Mouse (Mus musculus): ENCODE results near the gene Mbnl1. TPM values are rescaled to one million over a fixed set of nuclear protein-coding genes. Genes with fewer than 3 reads are reported as not detected.

Gene Mbnl1
- polyA plus RNA-seq, 1 experiment from 2014 or later: 83.6 TPM

- Histone ChIP-seq H3K9ac (replicated peaks; ENCODE audit: low read length) (no peak overlapping the region), H3K36me3 (ENCODE audit: insufficient read depth, low read length) (no peaks in the 10 kb centered on the region), H3K27ac (ENCODE audit: low read length) (no peak overlapping the region), H3K27me3 (ENCODE audit: insufficient read depth, low read length) (no peaks in the 10 kb centered on the region), H3K4me3 (ENCODE audit: low read length) (no peak overlapping the region), H3K4me1 (ENCODE audit: insufficient read depth, low read length) (peaks cover 20% of the 10 kb centered on the region), H3K4me2 (replicated peaks; ENCODE audit: low read depth, low read length) (no peak overlapping the region), H3K9me3 (ENCODE audit: low read length) (no peaks in the 10 kb centered on the region)
- ATAC-seq (ENCODE audit: low FRiP score, low TSS enrichment): no peak
- 92% methylated on average over 3 of the region's 3 CpGs for WGBS
Measured at GRCm38 (mm10) chr3:60586046-60586445, 113.4 kb downstream of the Mbnl1 start.

GRCm38 (mm10) chr3:60587149-60587548 lies 114.5 kb downstream of the Mbnl1 start:
- no peaks in the 10 kb centered on the region; the same call in 1 of the 2 replicates for H3K36me3 ChIP-seq (ENCODE audit: insufficient read depth, low read length)
- ATAC-seq (ENCODE audit: low FRiP score, low TSS enrichment): no peak
- no peaks in the 10 kb centered on the region for H3K27me3 ChIP-seq (ENCODE audit: insufficient read depth, low read length)
- no peaks in the 10 kb centered on the region for H3K9me3 ChIP-seq (ENCODE audit: low read length)
- H3K4me3 ChIP-seq (ENCODE audit: low read length): no peak overlapping the region
- 38% methylated on average over 4 of the region's 4 CpGs for WGBS
- no peak overlapping the region for H3K4me2 ChIP-seq (replicated peaks; ENCODE audit: low read depth, low read length)
- H3K9ac ChIP-seq (replicated peaks; ENCODE audit: low read length): no peak overlapping the region
- H3K4me1 ChIP-seq (ENCODE audit: insufficient read depth, low read length): peaks cover 20% of the 10 kb centered on the region
- no peak overlapping the region for H3K27ac ChIP-seq (ENCODE audit: low read length)

GRCm38 (mm10) chr3:60589361-60589760 lies 116.7 kb downstream of the Mbnl1 start:
- H3K4me3 ChIP-seq (ENCODE audit: low read length): no peak overlapping the region
- WGBS: 25% methylated on average over 3 of the region's 3 CpGs

GRCm38 (mm10) chr3:60595606-60596005 lies 123.0 kb downstream of the Mbnl1 start:
- 83% methylated on average over 10 of the region's 10 CpGs for WGBS
- H3K4me2 ChIP-seq (replicated peaks; ENCODE audit: low read depth, low read length): no peak overlapping the region
- H3K36me3 ChIP-seq (ENCODE audit: insufficient read depth, low read length): no peaks in the 10 kb centered on the region; the same call in 1 of the 2 replicates
- no peak for ATAC-seq (ENCODE audit: low FRiP score, low TSS enrichment)
- no peak overlapping the region for H3K9ac ChIP-seq (replicated peaks; ENCODE audit: low read length)
- H3K27me3 ChIP-seq (ENCODE audit: insufficient read depth, low read length): no peaks in the 10 kb centered on the region
- H3K4me3 ChIP-seq (ENCODE audit: low read length): no peak overlapping the region
- H3K4me1 ChIP-seq (ENCODE audit: insufficient read depth, low read length): 0 out of 2 replicates have a peak, but pooled peaks cover 3% of the 10 kb centered on the region
- no peaks in the 10 kb centered on the region for H3K9me3 ChIP-seq (ENCODE audit: low read length)
- H3K27ac ChIP-seq (ENCODE audit: low read length): no peak overlapping the region

More at GRCm38 (mm10) chr3:60589361-60589760, 116.7 kb downstream of the Mbnl1 start:
- Histone ChIP-seq H3K4me1 (ENCODE audit: insufficient read depth, low read length) (peaks cover 14% of the 10 kb centered on the region), H3K9me3 (ENCODE audit: low read length) (no peaks in the 10 kb centered on the region), H3K36me3 (ENCODE audit: insufficient read depth, low read length) (no peaks in the 10 kb centered on the region; the same call in 1 of the 2 replicates), H3K9ac (replicated peaks; ENCODE audit: low read length) (no peak overlapping the region), H3K4me2 (replicated peaks; ENCODE audit: low read depth, low read length) (no peak overlapping the region), H3K27ac (ENCODE audit: low read length) (no peak overlapping the region), H3K27me3 (ENCODE audit: insufficient read depth, low read length) (no peaks in the 10 kb centered on the region)
- no peak; the same call in 1 of the 2 replicates for ATAC-seq (ENCODE audit: low FRiP score, low TSS enrichment)

- no peak overlapping the region for H3K4me3 ChIP-seq (ENCODE audit: low read length)
- H3K9ac ChIP-seq (replicated peaks; ENCODE audit: low read length): no peak overlapping the region
- H3K9me3 ChIP-seq (ENCODE audit: low read length): no peaks in the 10 kb centered on the region
- no peak for ATAC-seq (ENCODE audit: low FRiP score, low TSS enrichment)
- no peak overlapping the region for H3K27ac ChIP-seq (ENCODE audit: low read length)
- WGBS: 29% methylated on average over 4 of the region's 4 CpGs
- H3K4me1 ChIP-seq (ENCODE audit: insufficient read depth, low read length): 0 out of 2 replicates have a peak, but pooled peaks cover 3% of the 10 kb centered on the region
- no peaks in the 10 kb centered on the region for H3K27me3 ChIP-seq (ENCODE audit: insufficient read depth, low read length)
- H3K4me2 ChIP-seq (replicated peaks; ENCODE audit: low read depth, low read length): no peak overlapping the region
- H3K36me3 ChIP-seq (ENCODE audit: insufficient read depth, low read length): no peaks in the 10 kb centered on the region; the same call in 1 of the 2 replicates
Measured at GRCm38 (mm10) chr3:60596985-60597384, 124.4 kb downstream of the Mbnl1 start.

GRCm38 (mm10) chr3:60601686-60602085 lies 129.1 kb downstream of the Mbnl1 start:
- Histone ChIP-seq H3K9me3 (ENCODE audit: low read length) (no peaks in the 10 kb centered on the region), H3K4me2 (replicated peaks; ENCODE audit: low read depth, low read length) (no peak overlapping the region), H3K4me3 (ENCODE audit: low read length) (no peak overlapping the region), H3K27me3 (ENCODE audit: insufficient read depth, low read length) (no peaks in the 10 kb centered on the region), H3K9ac (replicated peaks; ENCODE audit: low read length) (no peak overlapping the region), H3K4me1 (ENCODE audit: insufficient read depth, low read length) (0 out of 2 replicates have a peak, but pooled peaks cover 3% of the 10 kb centered on the region), H3K36me3 (ENCODE audit: insufficient read depth, low read length) (peaks cover 8% of the 10 kb centered on the region), H3K27ac (ENCODE audit: low read length) (no peak overlapping the region)
- ATAC-seq (ENCODE audit: low FRiP score, low TSS enrichment): peak; percentile 59; the same call in 1 of the 2 replicates
- 20% methylated on average over 4 of the region's 4 CpGs for WGBS

GRCm38 (mm10) chr3:60602923-60603549 lies 130.4 kb downstream of the Mbnl1 start:
- 88% methylated on average over 4 of the region's 4 CpGs for WGBS
- H3K4me1 ChIP-seq (ENCODE audit: insufficient read depth, low read length): no peaks in the 10 kb centered on the region
- H3K36me3 ChIP-seq (ENCODE audit: insufficient read depth, low read length): peaks cover 8% of the 10 kb centered on the region
- H3K9ac ChIP-seq (replicated peaks; ENCODE audit: low read length): no peak overlapping the region
- H3K9me3 ChIP-seq (ENCODE audit: low read length): no peaks in the 10 kb centered on the region
- no peak for ATAC-seq (ENCODE audit: low FRiP score, low TSS enrichment)
- no peak overlapping the region for H3K4me2 ChIP-seq (replicated peaks; ENCODE audit: low read depth, low read length)
- H3K4me3 ChIP-seq (ENCODE audit: low read length): no peak overlapping the region
- no peaks in the 10 kb centered on the region for H3K27me3 ChIP-seq (ENCODE audit: insufficient read depth, low read length)
- H3K27ac ChIP-seq (ENCODE audit: low read length): no peak overlapping the region

GRCm38 (mm10) chr3:60603637-60604036 lies 131.0 kb downstream of the Mbnl1 start:
- peaks cover 8% of the 10 kb centered on the region for H3K36me3 ChIP-seq (ENCODE audit: insufficient read depth, low read length)
- no peak overlapping the region for H3K4me3 ChIP-seq (ENCODE audit: low read length)
- H3K27me3 ChIP-seq (ENCODE audit: insufficient read depth, low read length): no peaks in the 10 kb centered on the region
- no peak overlapping the region for H3K27ac ChIP-seq (ENCODE audit: low read length)
- no peak for ATAC-seq (ENCODE audit: low FRiP score, low TSS enrichment)
- H3K4me2 ChIP-seq (replicated peaks; ENCODE audit: low read depth, low read length): no peak overlapping the region
- no peaks in the 10 kb centered on the region for H3K9me3 ChIP-seq (ENCODE audit: low read length)
- no peaks in the 10 kb centered on the region for H3K4me1 ChIP-seq (ENCODE audit: insufficient read depth, low read length)
- 95% methylated on average over 4 of the region's 4 CpGs for WGBS
- H3K9ac ChIP-seq (replicated peaks; ENCODE audit: low read length): no peak overlapping the region

GRCm38 (mm10) chr3:60604205-60604604 lies 131.6 kb downstream of the Mbnl1 start:
- H3K27me3 ChIP-seq (ENCODE audit: insufficient read depth, low read length): no peaks in the 10 kb centered on the region
- H3K36me3 ChIP-seq (ENCODE audit: insufficient read depth, low read length): peaks cover 8% of the 10 kb centered on the region
- no peak overlapping the region for H3K4me3 ChIP-seq (ENCODE audit: low read length)
- ATAC-seq (ENCODE audit: low FRiP score, low TSS enrichment): no peak
- no peaks in the 10 kb centered on the region for H3K9me3 ChIP-seq (ENCODE audit: low read length)
- no peak overlapping the region for H3K4me2 ChIP-seq (replicated peaks; ENCODE audit: low read depth, low read length)
- H3K9ac ChIP-seq (replicated peaks; ENCODE audit: low read length): no peak overlapping the region
- H3K4me1 ChIP-seq (ENCODE audit: insufficient read depth, low read length): no peaks in the 10 kb centered on the region
- no peak overlapping the region for H3K27ac ChIP-seq (ENCODE audit: low read length)
- WGBS: 93% methylated on average over 6 of the region's 6 CpGs

GRCm38 (mm10) chr3:60608952-60609403 lies 136.3 kb downstream of the Mbnl1 start:
- ATAC-seq (ENCODE audit: low FRiP score, low TSS enrichment): 0 out of 2 replicates have a peak, but pooled peaks have one; percentile 35
- WGBS: 14% methylated on average over 2 of the region's 2 CpGs

More at GRCm38 (mm10) chr3:60608952-60609403, 136.3 kb downstream of the Mbnl1 start:
- no peak overlapping the region for H3K9ac ChIP-seq (replicated peaks; ENCODE audit: low read length)
- no peak overlapping the region for H3K4me3 ChIP-seq (ENCODE audit: low read length)
- H3K4me1 ChIP-seq (ENCODE audit: insufficient read depth, low read length): no peaks in the 10 kb centered on the region
- H3K9me3 ChIP-seq (ENCODE audit: low read length): no peaks in the 10 kb centered on the region
- no peak overlapping the region for H3K27ac ChIP-seq (ENCODE audit: low read length)
- H3K36me3 ChIP-seq (ENCODE audit: insufficient read depth, low read length): peaks cover 12% of the 10 kb centered on the region
- H3K27me3 ChIP-seq (ENCODE audit: insufficient read depth, low read length): no peaks in the 10 kb centered on the region
- no peak overlapping the region for H3K4me2 ChIP-seq (replicated peaks; ENCODE audit: low read depth, low read length)

Data from kidney, embryonic 16.5 days (tissue).